Mouse (Mus musculus): ENCODE measurements at regions not wholly inside any gene's neighbourhood (a gene's known extent, or its start where the extent isn't known, plus 50 kb on each side); places are given as distances from the start of the nearest gene placed in this dataset.
A peak's percentile ranks its signal among the peaks of the same experiment; 100 is the strongest.

DNA sequence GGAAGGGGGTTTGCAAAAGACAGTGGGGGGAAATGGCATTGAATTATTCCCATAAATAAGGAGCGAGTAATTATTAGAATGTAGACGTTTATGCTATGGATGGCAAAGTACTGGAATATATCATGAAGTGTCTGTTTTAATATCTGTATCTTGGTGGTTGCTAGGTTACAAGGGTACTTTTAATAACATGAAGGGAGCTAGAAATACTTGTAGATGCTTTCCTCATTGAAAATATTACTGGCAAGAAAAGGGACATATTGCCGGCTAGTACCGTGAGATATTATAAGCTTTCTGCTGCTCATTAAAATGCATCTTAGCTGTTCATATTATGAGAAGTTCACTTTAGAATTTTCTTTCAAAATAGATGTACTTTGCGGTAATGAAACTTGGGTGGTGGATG is 278.4 kb downstream of the Mex3b start:
- H3K27me3 ChIP-seq (ENCODE audit: insufficient read depth, low read length) = no peaks in the 10 kb centered on the region
- 64% methylated on average over 5 of the region's 5 CpGs for WGBS
- H3K9me3 ChIP-seq (ENCODE audit: low read length) = no peaks in the 10 kb centered on the region
- H3K4me2 ChIP-seq (ENCODE audit: low read depth) = no peak overlapping the region
- peak; percentile 11 for DNase-seq
- TF ChIP-seq CTCF (IDR thresholded peaks at IDR 0.05; ENCODE audit: low read depth) = no peak
- H3K4me1 ChIP-seq (ENCODE audit: insufficient read depth) = 0 out of 2 replicates have a peak, but pooled peaks cover 4% of the 10 kb centered on the region
- H3K36me3 ChIP-seq (ENCODE audit: insufficient read depth) = no peaks in the 10 kb centered on the region
- H3K27ac ChIP-seq (ENCODE audit: low read depth, low read length) = no peak overlapping the region
- no peak overlapping the region for H3K4me3 ChIP-seq (ENCODE audit: low read depth, low read length)
- no peak overlapping the region for H3K9ac ChIP-seq
- 0 out of 2 replicates have a peak, but pooled peaks have one; percentile 38 for ATAC-seq

DNA sequence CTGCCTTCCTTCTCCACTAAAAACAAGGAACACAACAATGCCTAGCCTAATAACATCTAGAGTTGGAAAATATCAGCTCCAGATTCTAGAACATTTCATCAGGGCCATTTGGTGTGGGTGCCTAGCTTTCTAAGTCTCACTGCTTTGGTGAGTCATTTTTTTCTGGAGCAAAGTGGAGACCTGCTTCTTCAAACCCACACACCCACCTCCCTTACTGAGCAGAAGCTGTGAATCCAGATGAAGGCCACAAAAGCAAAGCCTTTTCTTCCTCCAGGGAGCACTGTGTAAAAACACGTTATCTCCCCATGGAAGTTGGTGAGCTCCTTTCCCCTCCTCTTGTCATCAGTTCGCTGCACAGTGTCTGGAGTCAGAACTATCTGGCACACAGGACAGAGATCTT is 294.1 kb downstream of the Mex3b start:
- 70% methylated on average over 2 of the region's 2 CpGs for WGBS
- no peak overlapping the region for H3K9ac ChIP-seq
- H3K36me3 ChIP-seq (ENCODE audit: insufficient read depth) = no peaks in the 10 kb centered on the region
- H3K4me1 ChIP-seq (ENCODE audit: insufficient read depth) = no peaks in the 10 kb centered on the region
- no peaks in the 10 kb centered on the region for H3K9me3 ChIP-seq (ENCODE audit: low read length)
- DNase-seq = no peak
- TF ChIP-seq CTCF (IDR thresholded peaks at IDR 0.05; ENCODE audit: low read depth) = no peak
- no peak for ATAC-seq
- H3K27ac ChIP-seq (ENCODE audit: low read depth, low read length) = no peak overlapping the region
- no peak overlapping the region for H3K4me3 ChIP-seq (ENCODE audit: low read depth, low read length)
- H3K27me3 ChIP-seq (ENCODE audit: insufficient read depth, low read length) = no peaks in the 10 kb centered on the region
- no peak overlapping the region for H3K4me2 ChIP-seq (ENCODE audit: low read depth)

GRCm38 (mm10) chr7:83162868-83163267 is 295.7 kb downstream of the Mex3b start:
- no peak overlapping the region for H3K4me2 ChIP-seq (ENCODE audit: low read depth)
- 76% methylated on average over 3 of the region's 3 CpGs for WGBS
- no peak for TF ChIP-seq CTCF (IDR thresholded peaks at IDR 0.05; ENCODE audit: low read depth)
- H3K4me1 ChIP-seq (ENCODE audit: insufficient read depth) = no peaks in the 10 kb centered on the region
- H3K27me3 ChIP-seq (ENCODE audit: insufficient read depth, low read length) = no peaks in the 10 kb centered on the region
- no peaks in the 10 kb centered on the region for H3K36me3 ChIP-seq (ENCODE audit: insufficient read depth)
- ATAC-seq (no peak), DNase-seq (no peak)
- no peak overlapping the region for H3K4me3 ChIP-seq (ENCODE audit: low read depth, low read length)
- no peaks in the 10 kb centered on the region for H3K9me3 ChIP-seq (ENCODE audit: low read length)
- H3K9ac ChIP-seq = no peak overlapping the region
- H3K27ac ChIP-seq (ENCODE audit: low read depth, low read length) = no peak overlapping the region

GRCm38 (mm10) chr7:83179403-83179802 is 312.3 kb downstream of the Mex3b start:
- 89% methylated on average over 1 of the region's 1 CpGs for WGBS
- no peak for ATAC-seq
- no peak for TF ChIP-seq CTCF (IDR thresholded peaks at IDR 0.05; ENCODE audit: low read depth)

GRCm38 (mm10) chr7:83186341-83186740 is 319.2 kb downstream of the Mex3b start:
- Histone ChIP-seq H3K4me2 (ENCODE audit: low read depth) (no peak overlapping the region), H3K9ac (no peak overlapping the region), H3K27ac (ENCODE audit: low read depth, low read length) (no peak overlapping the region), H3K36me3 (ENCODE audit: insufficient read depth) (no peaks in the 10 kb centered on the region), H3K4me1 (ENCODE audit: insufficient read depth) (no peaks in the 10 kb centered on the region), H3K27me3 (ENCODE audit: insufficient read depth, low read length) (no peaks in the 10 kb centered on the region), H3K4me3 (ENCODE audit: low read depth, low read length) (no peak overlapping the region), H3K9me3 (ENCODE audit: low read length) (no peaks in the 10 kb centered on the region)
- DNase-seq (no peak), ATAC-seq (no peak)
- TF ChIP-seq CTCF (IDR thresholded peaks at IDR 0.05; ENCODE audit: low read depth) = no peak
- WGBS = 91% methylated on average over 9 of the region's 9 CpGs

More at GRCm38 (mm10) chr7:83179403-83179802, 312.3 kb downstream of the Mex3b start:
- H3K4me1 ChIP-seq (ENCODE audit: insufficient read depth) = no peaks in the 10 kb centered on the region
- DNase-seq = no peak
- H3K36me3 ChIP-seq (ENCODE audit: insufficient read depth) = no peaks in the 10 kb centered on the region
- no peak overlapping the region for H3K27ac ChIP-seq (ENCODE audit: low read depth, low read length)
- no peaks in the 10 kb centered on the region for H3K9me3 ChIP-seq (ENCODE audit: low read length)
- H3K4me2 ChIP-seq (ENCODE audit: low read depth) = no peak overlapping the region
- no peak overlapping the region for H3K9ac ChIP-seq
- no peak overlapping the region for H3K4me3 ChIP-seq (ENCODE audit: low read depth, low read length)
- no peaks in the 10 kb centered on the region for H3K27me3 ChIP-seq (ENCODE audit: insufficient read depth, low read length)

DNA sequence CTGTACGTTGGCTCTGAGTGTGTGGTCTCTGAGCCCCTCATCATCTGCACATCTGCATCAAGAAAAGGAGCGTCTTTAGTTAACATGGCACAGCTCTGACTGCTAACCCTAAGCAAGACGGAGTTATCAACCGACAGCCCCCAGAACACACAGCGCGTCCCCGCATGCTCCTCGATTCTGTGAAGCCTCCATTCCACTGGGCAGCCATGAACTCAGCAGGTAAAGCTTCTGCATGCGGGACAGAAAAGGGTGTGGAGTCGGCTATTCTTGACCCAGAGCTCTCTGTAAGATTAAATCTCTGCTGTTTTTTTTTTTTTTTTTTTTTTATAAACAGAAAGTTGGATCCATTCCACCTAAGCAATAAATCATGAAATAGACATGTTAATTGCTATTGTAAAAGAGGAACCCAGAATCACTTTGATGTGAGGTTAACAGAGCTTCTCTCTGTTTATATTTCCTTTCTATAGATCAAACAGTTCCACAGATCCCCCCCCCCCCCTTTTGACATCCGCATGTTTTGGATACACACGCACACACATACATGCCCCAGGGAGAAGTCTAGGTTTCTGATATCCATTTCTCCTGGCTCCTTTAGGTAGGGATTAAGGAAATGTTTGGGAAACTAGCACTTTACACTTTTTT is 328.9 kb downstream of the Mex3b start:
- H3K4me3 ChIP-seq (ENCODE audit: low read depth, low read length) = no peak overlapping the region
- ATAC-seq (no peak), DNase-seq (no peak)
- 86% methylated on average over 12 of the region's 12 CpGs for WGBS
- peaks cover 6% of the 10 kb centered on the region; the same call in 1 of the 2 replicates for H3K4me1 ChIP-seq (ENCODE audit: insufficient read depth)
- H3K27me3 ChIP-seq (ENCODE audit: insufficient read depth, low read length) = no peaks in the 10 kb centered on the region
- H3K9ac ChIP-seq = no peak overlapping the region
- no peaks in the 10 kb centered on the region for H3K36me3 ChIP-seq (ENCODE audit: insufficient read depth)
- H3K9me3 ChIP-seq (ENCODE audit: low read length) = no peaks in the 10 kb centered on the region
- no peak overlapping the region for H3K4me2 ChIP-seq (ENCODE audit: low read depth)
- no peak for TF ChIP-seq CTCF (IDR thresholded peaks at IDR 0.05; ENCODE audit: low read depth)
- H3K27ac ChIP-seq (ENCODE audit: low read depth, low read length) = no peak overlapping the region

- 58% methylated on average over 2 of the region's 2 CpGs for WGBS
- H3K4me3 ChIP-seq (ENCODE audit: low read depth, low read length) = no peak overlapping the region
- no peaks in the 10 kb centered on the region for H3K27me3 ChIP-seq (ENCODE audit: insufficient read depth, low read length)
- H3K27ac ChIP-seq (ENCODE audit: low read depth, low read length) = no peak overlapping the region
- H3K9me3 ChIP-seq (ENCODE audit: low read length) = no peaks in the 10 kb centered on the region
- DNase-seq = no peak
- ATAC-seq = no peak
- H3K9ac ChIP-seq = no peak overlapping the region
- no peak for TF ChIP-seq CTCF (IDR thresholded peaks at IDR 0.05; ENCODE audit: low read depth)
- H3K4me1 ChIP-seq (ENCODE audit: insufficient read depth) = peaks cover 20% of the 10 kb centered on the region
- no peaks in the 10 kb centered on the region for H3K36me3 ChIP-seq (ENCODE audit: insufficient read depth)
- H3K4me2 ChIP-seq (ENCODE audit: low read depth) = no peak overlapping the region
Observed at GRCm38 (mm10) chr7:83197490-83197889, 330.4 kb downstream of the Mex3b start.
